Mouse (Mus musculus) liver, postnatal 0 days (tissue): ENCODE results near the gene Lasp1.

ENCODE experiments used
- CTCF ChIP-seq: sonication (generic); IDR thresholded peaks from 2 replicates; pipeline ENCODE4 v1.5.1; 2016; ENCODE audit warnings: antibody characterized with exemption, low read depth
- EP300 ChIP-seq: IDR thresholded peaks from 2 replicates; pipeline ENCODE4 v1.6.1; 2016; ENCODE audit warnings: antibody characterized with exemption, low read depth, mild to moderate bottlenecking

- TF ChIP-seq CTCF (no peak), EP300 (no peak; the same call in 1 of the 2 replicates)
These were observed 16.3 kb upstream of the Lasp1 start for GRCm38 (mm10) chr11:97782564-97782895.
